Mouse (Mus musculus) C2C12 (cell line): ENCODE data around the gene Spag7.

Source experiments
- CEBPB ChIP-seq: IDR thresholded peaks from one replicate; pipeline ENCODE4 v1.6.1; 2011; ENCODE audit warnings: low read depth, mild to moderate bottlenecking, control low read depth, moderate library complexity
- CTCF ChIP-seq: IDR thresholded peaks from one replicate; pipeline ENCODE4 v1.5.1; 2011; ENCODE audit not compliant: control insufficient read depth, insufficient read depth, insufficient read length
- MAX ChIP-seq: IDR thresholded peaks from one replicate; pipeline ENCODE4 v1.6.1; 2011; ENCODE audit warnings: mild to moderate bottlenecking, control low read depth

DNA sequence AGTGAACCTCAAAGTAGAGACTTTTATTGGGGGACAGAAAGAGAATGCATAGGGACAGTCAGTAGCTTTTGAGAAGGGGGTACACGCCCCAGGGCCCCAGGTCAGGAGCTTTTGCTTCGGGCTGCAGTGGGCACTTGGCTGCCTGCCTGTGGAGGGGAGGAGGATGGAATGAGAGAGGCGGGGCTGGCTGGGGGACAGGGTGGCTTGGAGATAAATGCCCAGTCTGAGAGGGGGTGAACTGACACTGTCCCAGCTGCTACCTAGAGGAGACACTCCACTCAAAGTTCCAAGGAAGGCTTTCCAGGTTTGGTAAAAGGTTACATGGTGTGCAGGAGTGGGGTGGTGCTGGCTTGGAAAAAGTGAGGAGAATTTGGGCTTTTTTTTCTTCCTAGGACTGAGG lies 12.3 kb downstream of the Spag7 start, which contains the start of gene Eno3:
- TF ChIP-seq CTCF (no peak), MAX (no peak), CEBPB (no peak)
